Mouse (Mus musculus) embryonic facial prominence, embryonic 12.5 days (tissue): ENCODE data around the gene Tsc1. TPM values are rescaled to one million over a fixed set of nuclear protein-coding genes. Genes with fewer than 3 reads are reported as not detected.

Source experiments
- ATAC-seq: fragments of 200-750 bp; cut with Nextera tagmentation; 2 replicates; pipeline ENCODE4 v1.8.0; 2017; ENCODE audit not compliant: insufficient number of reproducible peaks, insufficient read depth, low FRiP score, low TSS enrichment
- H3K27ac ChIP-seq: fragments of 300-500 bp; sonication (generic); 2 replicates; pipeline ENCODE4 v1.5.1; 2016; ENCODE audit warnings: mild to moderate bottlenecking
- H3K27me3 ChIP-seq: fragments of 300-500 bp; sonication (generic); 2 replicates; pipeline ENCODE4 v1.6.1; 2016; ENCODE audit warnings: mild to moderate bottlenecking, moderate library complexity
- H3K36me3 ChIP-seq: fragments of 300-500 bp; sonication (generic); 2 replicates; pipeline ENCODE4 v1.6.1; 2016; ENCODE audit warnings: mild to moderate bottlenecking
- H3K4me1 ChIP-seq: fragments of 300-500 bp; sonication (generic); 2 replicates; pipeline ENCODE4 v1.6.1; 2016
- H3K4me2 ChIP-seq: fragments of 300-500 bp; sonication (generic); replicated peaks from 2 replicates; pipeline ENCODE4 v1.6.1; 2016; ENCODE audit warnings: mild to moderate bottlenecking, moderate library complexity
- H3K4me3 ChIP-seq: fragments of 300-500 bp; sonication (generic); 2 replicates; pipeline ENCODE4 v1.5.1; 2016; ENCODE audit warnings: mild to moderate bottlenecking
- H3K9ac ChIP-seq: fragments of 300-500 bp; sonication (generic); 2 replicates; pipeline ENCODE4 v1.6.1; 2016; ENCODE audit warnings: mild to moderate bottlenecking, moderate library complexity
- H3K9me3 ChIP-seq: fragments of 300-500 bp; sonication (generic); 2 replicates; pipeline ENCODE4 v1.6.1; 2016; ENCODE audit warnings: mild to moderate bottlenecking, moderate library complexity
- WGBS: fragments of 180-500 bp; shearing (Covaris S2); methylation state at CpG from one replicate; pipeline ENCODE4 v1.1.7; 2016; 5-methylcytosine and 5-hydroxymethylcytosine counted together
- polyA plus RNA-seq: library from polyadenylated mRNA; unstranded; fragments of >200 nt; fragmentation: Nextera tagmentation; extraction: Ambion mirVana; gene quantifications from 2 replicates; pipeline ENCODE4 v1.2.1, GENCODE M21; 2016

Gene Tsc1
- 25.3 and 26.4 TPM in 2 replicates for polyA plus RNA-seq

DNA sequence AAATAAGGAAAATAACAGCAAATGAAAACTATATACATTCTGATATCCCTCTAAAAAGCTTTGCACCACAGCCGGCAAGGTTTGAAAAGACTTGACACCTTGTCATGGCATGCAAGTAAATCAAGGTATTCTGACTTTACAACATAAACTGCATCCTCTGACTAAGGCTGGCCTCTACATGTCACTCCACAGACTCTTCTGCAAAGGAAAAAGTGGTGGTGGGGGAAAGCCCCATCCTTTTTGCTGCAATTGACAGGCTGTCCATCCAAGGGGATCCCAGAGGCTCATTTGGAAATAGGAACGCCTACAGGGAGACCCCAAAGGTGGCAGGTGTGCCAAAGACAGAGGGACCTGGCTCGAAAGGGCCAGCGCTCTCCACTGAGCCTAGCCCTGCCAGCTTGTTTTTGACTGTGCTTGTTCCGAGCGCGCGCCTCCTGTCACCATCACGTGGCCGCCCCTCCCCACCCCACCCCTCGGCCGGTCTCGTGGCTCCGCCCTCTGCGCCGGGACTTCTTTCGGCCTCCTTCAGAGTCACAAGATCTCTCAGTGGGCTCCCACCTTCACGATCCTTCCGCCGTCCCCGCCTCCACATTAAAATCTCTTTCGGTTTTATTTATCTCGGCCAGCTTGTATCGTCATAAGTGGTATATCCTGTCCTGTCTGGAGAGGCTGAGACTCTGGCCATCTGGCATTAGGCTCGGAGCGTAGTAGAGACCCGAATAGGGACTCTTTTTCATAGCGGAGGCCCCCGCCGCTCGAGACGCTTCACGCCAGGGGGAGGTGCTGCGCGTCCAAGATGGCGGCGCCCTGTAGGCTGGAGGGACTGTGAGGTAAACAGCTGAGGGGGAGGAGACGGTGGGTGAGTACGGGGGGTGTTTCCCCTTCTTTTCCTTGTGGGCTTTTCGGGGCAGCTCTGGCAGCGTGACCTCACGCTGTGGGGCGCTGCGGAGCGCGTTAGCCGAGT lies at the start of gene Tsc1:
Tsc1 (plus strand) TSS at position 768 of the 964 bp plus-strand sequence.
- Histone ChIP-seq H3K4me3 (peak within 1 kb of the TSS; percentile 100), H3K27me3 (no peaks in the 10 kb centered on the region), H3K36me3 (no peaks in the 10 kb centered on the region), H3K27ac (peak within 1 kb of the TSS; percentile 93), H3K4me2 (peak within 1 kb of the TSS; percentile 84), H3K9ac (peak within 1 kb of the TSS; percentile 97), H3K9me3 (no peaks in the 10 kb centered on the region), H3K4me1 (peaks cover 30% of the 10 kb centered on the region; the same call in 1 of the 2 replicates)
- 2% methylated on average over 45 of the region's 47 CpGs for WGBS
- peak; percentile 89 for ATAC-seq

DNA sequence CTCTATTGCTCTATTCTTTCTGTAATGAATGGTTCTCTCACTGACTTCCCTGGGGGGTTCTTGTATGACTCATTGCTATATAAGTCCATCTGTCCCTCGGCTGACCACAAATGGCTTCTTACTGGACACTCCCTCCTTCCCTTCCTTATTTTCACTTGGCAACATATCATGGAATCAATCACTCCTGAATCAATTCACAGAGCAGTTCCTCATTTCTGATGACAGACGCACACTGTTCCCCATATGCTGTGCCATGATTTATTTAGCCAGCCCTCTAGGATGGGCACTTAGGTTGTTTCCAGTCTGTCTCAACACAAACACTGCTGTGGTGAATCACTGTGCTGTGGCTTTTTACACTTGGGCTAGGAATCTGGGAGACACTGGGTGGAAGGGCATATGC lies 49.5 kb upstream of the Tsc1 start:
- no peak overlapping the region for H3K9ac ChIP-seq
- 79% methylated on average over 2 of the region's 2 CpGs for WGBS
- ATAC-seq = no peak
- no peak overlapping the region for H3K4me3 ChIP-seq
- H3K4me1 ChIP-seq = no peaks in the 10 kb centered on the region
- no peak overlapping the region for H3K27ac ChIP-seq
- H3K9me3 ChIP-seq = no peaks in the 10 kb centered on the region
- H3K36me3 ChIP-seq = no peaks in the 10 kb centered on the region
- no peak overlapping the region for H3K4me2 ChIP-seq
- H3K27me3 ChIP-seq = 0 out of 2 replicates have a peak, but pooled peaks cover 2% of the 10 kb centered on the region

DNA sequence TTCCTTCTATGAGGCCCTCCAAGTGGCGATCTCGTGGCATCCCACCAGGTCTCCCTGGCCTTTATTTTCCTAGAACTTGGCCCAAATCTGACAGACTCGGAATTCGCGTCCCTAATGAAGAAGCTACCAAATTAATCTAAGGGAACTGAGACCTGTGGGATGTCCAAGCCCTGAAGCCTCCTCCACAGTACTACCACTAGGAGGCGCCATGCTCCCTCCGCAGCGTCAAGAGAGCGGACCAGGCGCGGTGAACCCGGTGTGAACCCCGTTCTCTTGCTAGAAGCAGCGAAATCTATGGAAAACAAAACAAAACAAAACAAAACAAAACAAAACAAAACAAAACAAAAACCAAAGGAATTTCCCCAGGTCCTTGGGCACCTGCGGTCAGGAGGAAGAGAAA lies 48.2 kb upstream of the Tsc1 start:
- no peaks in the 10 kb centered on the region for H3K36me3 ChIP-seq
- H3K27ac ChIP-seq = no peak overlapping the region
- no peaks in the 10 kb centered on the region for H3K4me1 ChIP-seq
- WGBS = 7% methylated on average over 15 of the region's 15 CpGs
- no peak overlapping the region for H3K9ac ChIP-seq
- no peak overlapping the region for H3K4me2 ChIP-seq
- H3K27me3 ChIP-seq = 0 out of 2 replicates have a peak, but pooled peaks cover 2% of the 10 kb centered on the region
- H3K4me3 ChIP-seq = no peak overlapping the region
- H3K9me3 ChIP-seq = no peaks in the 10 kb centered on the region
- ATAC-seq = no peak

DNA sequence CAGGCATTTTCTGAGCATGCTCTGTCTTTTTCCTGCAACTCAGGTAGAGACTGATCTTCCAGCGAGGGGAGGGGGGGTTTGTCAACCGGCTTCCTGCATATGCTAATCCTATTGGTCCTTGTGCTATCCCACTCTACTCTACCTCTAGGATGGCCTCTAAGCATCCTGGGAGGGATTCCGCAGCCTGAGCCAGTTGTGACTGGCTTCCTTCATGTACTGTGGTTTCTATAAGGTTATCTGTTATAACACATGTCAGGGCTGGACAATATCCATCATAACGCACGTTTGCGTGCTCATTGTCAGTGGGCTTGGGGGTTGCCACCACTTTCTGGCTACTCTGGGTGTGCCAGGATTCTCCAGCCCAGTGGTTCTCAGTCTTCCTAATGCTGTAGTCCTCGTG lies 45.0 kb upstream of the Tsc1 start:
- H3K4me3 ChIP-seq = no peak overlapping the region
- ATAC-seq = no peak
- peaks cover 4% of the 10 kb centered on the region; the same call in 1 of the 2 replicates for H3K4me1 ChIP-seq
- H3K27ac ChIP-seq = no peak overlapping the region
- 82% methylated on average over 7 of the region's 7 CpGs for WGBS
- no peak overlapping the region for H3K4me2 ChIP-seq
- no peak overlapping the region for H3K9ac ChIP-seq
- no peaks in the 10 kb centered on the region for H3K36me3 ChIP-seq
- no peaks in the 10 kb centered on the region for H3K9me3 ChIP-seq
- 0 out of 2 replicates have a peak, but pooled peaks cover 2% of the 10 kb centered on the region for H3K27me3 ChIP-seq

DNA sequence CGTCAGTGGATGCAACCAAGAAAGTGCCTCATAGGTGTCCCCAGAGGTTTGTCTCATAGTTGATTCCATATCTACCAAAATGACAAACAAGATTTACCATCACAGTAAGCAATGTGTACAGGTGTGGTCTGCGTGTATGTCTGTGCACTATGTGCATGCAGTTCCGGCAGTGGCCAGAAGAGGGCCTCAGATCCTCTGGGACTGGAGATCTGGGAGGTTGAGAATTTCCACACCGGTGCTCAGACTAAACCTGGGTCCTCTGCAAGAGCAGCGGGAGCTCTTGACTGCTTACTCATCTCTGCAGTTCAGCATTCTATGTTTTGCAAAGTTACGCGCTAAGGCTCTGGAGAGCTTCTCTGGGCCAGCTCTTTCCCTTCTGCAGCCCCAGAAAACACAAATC lies 44.0 kb upstream of the Tsc1 start:
- Histone ChIP-seq H3K4me3 (no peak overlapping the region), H3K4me2 (no peak overlapping the region), H3K9me3 (no peaks in the 10 kb centered on the region), H3K27me3 (0 out of 2 replicates have a peak, but pooled peaks cover 2% of the 10 kb centered on the region), H3K4me1 (peaks cover 4% of the 10 kb centered on the region; the same call in 1 of the 2 replicates), H3K27ac (no peak overlapping the region), H3K9ac (no peak overlapping the region), H3K36me3 (no peaks in the 10 kb centered on the region)
- ATAC-seq = no peak
- WGBS = 93% methylated on average over 7 of the region's 7 CpGs

DNA sequence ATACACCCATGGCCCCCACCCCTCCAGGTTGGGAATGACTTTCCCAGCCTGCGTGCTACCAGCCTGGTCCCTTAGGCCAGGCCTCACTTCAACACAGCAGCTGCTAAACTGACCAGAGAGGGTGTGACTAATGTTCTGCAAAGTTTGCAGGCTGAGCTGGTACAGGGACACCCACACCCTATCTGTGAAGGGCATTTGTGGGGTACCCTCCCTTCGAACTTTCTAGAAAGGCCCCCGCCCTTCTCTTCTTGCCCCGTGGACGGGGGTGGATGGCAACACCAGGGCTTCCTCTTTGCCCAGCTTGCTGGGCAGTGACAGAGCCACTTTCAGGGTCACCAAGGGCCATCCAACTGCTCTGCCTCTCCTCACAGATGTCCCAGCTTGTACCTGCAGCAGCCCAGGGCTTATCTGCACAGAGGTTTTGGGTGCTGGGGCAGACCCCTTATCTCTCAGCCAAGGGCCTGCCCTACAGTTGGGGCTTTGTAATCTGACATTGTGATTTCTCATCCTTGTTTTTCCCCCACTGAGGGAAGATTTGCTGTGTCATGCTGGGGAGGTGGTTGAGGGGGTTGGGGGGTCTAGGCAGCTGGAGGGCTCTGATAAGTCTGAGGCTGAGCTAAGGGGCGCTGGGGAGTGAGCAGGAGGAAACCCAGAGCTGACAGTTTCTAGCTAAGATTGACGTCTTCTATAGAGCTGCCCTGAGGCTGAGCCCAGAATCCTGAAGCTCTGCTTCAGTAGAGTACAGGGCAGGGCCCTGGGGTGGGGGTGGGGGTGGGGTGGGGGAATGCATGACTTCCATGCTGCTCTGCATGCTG lies 43.1 kb upstream of the Tsc1 start:
- H3K9ac ChIP-seq = no peak overlapping the region
- H3K36me3 ChIP-seq = no peaks in the 10 kb centered on the region
- no peak overlapping the region for H3K27ac ChIP-seq
- H3K9me3 ChIP-seq = no peaks in the 10 kb centered on the region
- ATAC-seq = 0 out of 2 replicates have a peak, but pooled peaks have one; percentile 37
- peaks cover 4% of the 10 kb centered on the region; the same call in 1 of the 2 replicates for H3K4me1 ChIP-seq
- WGBS = 65% methylated on average over 7 of the region's 7 CpGs
- no peak overlapping the region for H3K4me3 ChIP-seq
- H3K4me2 ChIP-seq = no peak overlapping the region
- H3K27me3 ChIP-seq = 0 out of 2 replicates have a peak, but pooled peaks cover 2% of the 10 kb centered on the region

DNA sequence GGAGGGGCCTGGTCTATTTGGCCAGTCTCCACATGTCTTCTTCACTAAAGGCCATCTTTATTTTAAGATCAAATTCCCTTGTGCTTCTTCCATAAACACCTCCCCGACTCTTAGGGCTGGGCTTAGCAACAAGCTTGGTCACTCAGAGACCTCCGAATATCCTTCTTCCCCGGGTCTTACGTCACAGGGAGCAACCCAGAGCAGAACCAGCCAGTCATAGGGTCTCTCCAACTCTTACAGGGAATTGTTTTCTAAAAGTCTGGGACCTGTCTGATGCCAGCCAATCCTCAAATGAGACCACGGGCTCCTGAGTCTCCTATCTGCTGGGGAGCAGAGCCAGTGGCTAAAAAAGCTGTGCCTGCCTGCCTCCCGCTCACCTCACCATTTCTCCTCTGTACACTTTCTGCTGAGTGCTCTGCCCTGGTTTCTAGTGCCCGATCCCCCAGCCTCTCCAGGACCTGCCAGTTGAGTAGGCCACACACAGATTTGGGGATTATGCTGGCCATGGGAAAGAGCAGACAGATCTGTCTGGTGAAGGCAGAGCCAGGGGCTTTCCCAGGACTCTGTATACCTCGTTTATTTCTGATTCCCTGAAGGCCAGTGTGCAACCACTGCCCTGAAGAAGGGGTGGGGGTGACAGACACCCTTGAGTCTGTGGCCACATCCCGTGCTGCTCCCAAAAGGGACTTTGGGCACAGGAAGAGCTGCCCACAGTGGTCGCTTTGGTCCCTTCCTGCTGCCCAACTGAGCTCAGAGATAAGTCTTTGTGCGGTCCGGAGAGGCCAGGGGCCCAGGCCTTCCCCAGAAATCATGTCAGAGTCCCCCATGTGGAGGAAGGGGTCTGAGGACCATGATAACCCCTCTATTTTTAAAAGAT lies 42.1 kb upstream of the Tsc1 start:
- no peak overlapping the region for H3K27ac ChIP-seq
- no peaks in the 10 kb centered on the region for H3K27me3 ChIP-seq
- 58% methylated on average over 12 of the region's 12 CpGs for WGBS
- no peaks in the 10 kb centered on the region for H3K36me3 ChIP-seq
- H3K9ac ChIP-seq = no peak overlapping the region
- no peak overlapping the region for H3K4me2 ChIP-seq
- H3K9me3 ChIP-seq = no peaks in the 10 kb centered on the region
- H3K4me3 ChIP-seq = no peak overlapping the region
- no peak for ATAC-seq
- peaks cover 4% of the 10 kb centered on the region; the same call in 1 of the 2 replicates for H3K4me1 ChIP-seq

DNA sequence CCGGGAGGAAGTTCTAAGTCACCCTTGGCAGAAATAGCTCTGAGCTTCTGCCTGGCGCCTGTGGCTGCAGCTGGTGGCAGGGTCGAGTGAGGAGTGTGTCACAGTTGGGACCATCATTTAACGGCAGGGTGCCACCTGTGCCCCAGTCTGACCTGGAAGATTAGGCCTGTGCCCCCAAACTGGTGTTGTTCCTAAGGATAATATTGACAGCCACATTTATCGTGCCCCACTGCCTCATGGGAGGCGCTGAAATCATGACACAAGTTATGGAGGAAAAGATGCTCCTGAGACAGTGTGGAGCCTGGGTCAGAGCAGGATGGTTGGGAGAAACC lies 41.5 kb upstream of the Tsc1 start:
- H3K27ac ChIP-seq = no peak overlapping the region
- 80% methylated on average over 6 of the region's 6 CpGs for WGBS
- H3K36me3 ChIP-seq = no peaks in the 10 kb centered on the region
- H3K27me3 ChIP-seq = no peaks in the 10 kb centered on the region
- H3K9ac ChIP-seq = no peak overlapping the region
- no peaks in the 10 kb centered on the region for H3K9me3 ChIP-seq
- H3K4me3 ChIP-seq = no peak overlapping the region
- H3K4me1 ChIP-seq = peaks cover 4% of the 10 kb centered on the region; the same call in 1 of the 2 replicates
- H3K4me2 ChIP-seq = no peak overlapping the region
- no peak for ATAC-seq

DNA sequence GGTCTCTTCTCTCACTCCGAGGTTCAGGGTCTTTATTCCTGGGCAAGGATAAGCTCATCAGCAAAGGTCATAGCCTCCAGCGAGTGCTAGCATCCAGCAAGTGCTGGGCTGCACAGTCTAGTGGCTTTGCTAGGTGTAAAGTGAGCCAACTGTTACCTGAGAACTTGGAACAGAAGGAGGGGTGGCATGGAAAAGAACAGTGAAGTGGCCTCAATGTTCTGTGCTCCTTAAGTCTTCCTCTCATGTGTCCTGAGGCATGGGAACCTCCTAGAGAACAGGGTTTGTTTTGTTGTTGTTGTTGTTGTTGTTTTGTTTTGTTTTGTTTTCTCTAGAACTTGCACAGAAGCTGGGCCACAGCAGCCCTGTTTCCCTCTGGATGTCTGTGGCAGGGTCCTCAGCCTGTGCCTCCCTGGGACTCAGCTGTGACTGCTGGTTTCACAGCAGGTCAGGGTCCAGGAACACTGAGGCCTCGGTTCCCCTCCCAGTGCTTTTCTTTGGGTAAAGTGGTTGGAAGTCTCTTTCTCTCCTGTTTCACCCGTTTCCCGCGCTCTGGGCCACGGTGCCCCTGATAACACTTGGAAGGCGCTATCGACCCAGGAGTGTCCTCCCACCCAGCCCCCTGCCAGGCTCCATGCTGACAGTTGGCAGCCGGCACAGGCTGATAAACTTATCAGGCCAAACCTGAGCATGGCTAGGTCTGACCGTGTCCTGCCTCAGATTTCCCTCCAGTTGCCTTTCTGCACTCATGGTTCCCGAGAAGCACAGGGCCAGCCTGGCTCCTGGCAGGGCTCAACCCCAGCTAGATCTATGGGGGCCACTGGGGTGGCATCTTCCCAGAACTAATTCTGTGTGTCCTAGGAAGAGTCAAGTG lies 39.1 kb upstream of the Tsc1 start:
- Histone ChIP-seq H3K4me1 (peaks cover 4% of the 10 kb centered on the region; the same call in 1 of the 2 replicates), H3K36me3 (no peaks in the 10 kb centered on the region), H3K27ac (no peak overlapping the region), H3K9ac (no peak overlapping the region), H3K9me3 (no peaks in the 10 kb centered on the region), H3K4me3 (no peak overlapping the region), H3K4me2 (no peak overlapping the region), H3K27me3 (no peaks in the 10 kb centered on the region)
- WGBS = 61% methylated on average over 12 of the region's 12 CpGs
- ATAC-seq = no peak

DNA sequence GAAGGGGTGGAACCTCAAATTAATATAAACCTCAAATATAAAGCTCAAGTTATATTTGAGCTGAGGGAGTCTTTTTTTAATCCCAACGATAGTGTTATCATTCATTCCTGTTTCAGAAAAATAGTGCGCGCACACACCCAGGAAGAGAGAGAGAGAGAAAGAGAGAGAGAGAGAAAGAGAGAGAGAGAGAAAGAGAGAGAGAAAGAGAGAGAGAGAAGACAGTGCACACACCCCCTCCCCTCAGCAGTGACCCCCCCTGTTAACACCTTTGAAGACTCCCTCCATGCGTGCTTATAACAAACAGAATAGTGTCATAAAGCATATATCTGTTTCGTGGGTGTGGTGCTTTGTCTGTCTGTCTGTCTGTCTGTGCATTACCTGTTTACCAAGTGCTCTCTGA lies 37.5 kb upstream of the Tsc1 start:
- no peaks in the 10 kb centered on the region for H3K36me3 ChIP-seq
- no peak overlapping the region for H3K27ac ChIP-seq
- 83% methylated on average over 5 of the region's 5 CpGs for WGBS
- no peaks in the 10 kb centered on the region for H3K27me3 ChIP-seq
- no peak overlapping the region for H3K4me3 ChIP-seq
- ATAC-seq = no peak
- peaks cover under 1% of the 10 kb centered on the region; the same call in 1 of the 2 replicates for H3K4me1 ChIP-seq
- H3K9ac ChIP-seq = no peak overlapping the region
- H3K9me3 ChIP-seq = no peaks in the 10 kb centered on the region
- no peak overlapping the region for H3K4me2 ChIP-seq
